Mouse (Mus musculus) limb, embryonic 14.5 days (tissue): ENCODE measurements at regions not wholly inside any gene's neighbourhood (a gene's known extent, or its start where the extent isn't known, plus 50 kb on each side); places are given as distances from the start of the nearest gene placed in this dataset.

ENCODE experiments used
- ATAC-seq: fragments of 200-750 bp; cut with Nextera tagmentation; 2 replicates; pipeline ENCODE4 v1.8.0; 2017; ENCODE audit warnings: low read depth, moderate number of reproducible peaks, moderate TSS enrichment; ENCODE audit not compliant: low FRiP score
- DNase-seq: peaks from one replicate; pipeline ENCODE4 v3.0.0-alpha.2; 2015; ENCODE audit warnings: low spot score
- H3K27ac ChIP-seq: fragments of 300-500 bp; sonication (generic); replicated peaks from 2 replicates; pipeline ENCODE4 v1.5.1; 2014; ENCODE audit warnings: low read depth, mild to moderate bottlenecking, low read length, moderate library complexity, mixed read lengths
- H3K27me3 ChIP-seq: fragments of 300-500 bp; sonication (generic); 2 replicates; pipeline ENCODE4 v1.6.1; 2014; ENCODE audit warnings: low read length, mixed read lengths; ENCODE audit not compliant: control insufficient read depth, insufficient read depth
- H3K36me3 ChIP-seq: fragments of 300-500 bp; sonication (generic); 2 replicates; pipeline ENCODE4 v1.6.1; 2014; ENCODE audit warnings: mild to moderate bottlenecking, low read length, moderate library complexity, mixed read lengths; ENCODE audit not compliant: control insufficient read depth, insufficient read depth
- H3K4me1 ChIP-seq: fragments of 300-500 bp; sonication (generic); 2 replicates; pipeline ENCODE4 v1.6.1; 2014; ENCODE audit warnings: antibody characterized with exemption, low read length, mixed read lengths; ENCODE audit not compliant: control insufficient read depth, insufficient read depth
- H3K4me2 ChIP-seq: fragments of 300-500 bp; sonication (generic); replicated peaks from 2 replicates; pipeline ENCODE4 v1.6.1; 2014; ENCODE audit warnings: low read depth, mild to moderate bottlenecking, low read length, moderate library complexity; ENCODE audit not compliant: severe bottlenecking
- H3K4me3 ChIP-seq: fragments of 300-500 bp; sonication (generic); replicated peaks from 2 replicates; pipeline ENCODE4 v1.5.1; 2014; ENCODE audit warnings: low read length
- H3K9ac ChIP-seq: fragments of 300-500 bp; sonication (generic); 2 replicates; pipeline ENCODE4 v1.6.1; 2014; ENCODE audit warnings: mild to moderate bottlenecking, low read depth, low read length, moderate library complexity; ENCODE audit not compliant: severe bottlenecking
- H3K9me3 ChIP-seq: fragments of 300-500 bp; sonication (generic); 2 replicates; pipeline ENCODE4 v1.6.1; 2016; ENCODE audit warnings: low read length; ENCODE audit not compliant: control insufficient read depth
- POLR2A ChIP-seq: fragments of 200-500 bp; IDR thresholded peaks from 2 replicates; pipeline ENCODE4 v1.8.0; 2012; ENCODE audit warnings: inconsistent platforms, mild to moderate bottlenecking, moderate library complexity, borderline replicate concordance; ENCODE audit not compliant: insufficient read depth, insufficient read length; ENCODE audit errors: extremely low read depth
- WGBS: fragments of 180-500 bp; shearing (Covaris S2); extraction: QIAGEN DNeasy Blood & Tissue Kit; methylation state at CpG from one replicate; pipeline ENCODE4 v1.1.7; 2014; 5-methylcytosine and 5-hydroxymethylcytosine counted together

GRCm38 (mm10) chr10:125725077-125725680 lies 240.8 kb upstream of the Lrig3 start:
- no peak for TF ChIP-seq POLR2A
- Histone ChIP-seq H3K9me3 (no peaks in the 10 kb centered on the region), H3K27ac (no peak overlapping the region), H3K27me3 (no peaks in the 10 kb centered on the region), H3K4me1 (peaks cover 4% of the 10 kb centered on the region; the same call in 1 of the 2 replicates), H3K36me3 (no peaks in the 10 kb centered on the region), H3K4me2 (no peak overlapping the region; the same call in 1 of the 2 replicates), H3K9ac (no peak overlapping the region), H3K4me3 (no peak overlapping the region)
- DNase-seq (peak; percentile 78), ATAC-seq (peak; percentile 62)
- WGBS: 28% methylated on average over 18 of the region's 18 CpGs

DNA sequence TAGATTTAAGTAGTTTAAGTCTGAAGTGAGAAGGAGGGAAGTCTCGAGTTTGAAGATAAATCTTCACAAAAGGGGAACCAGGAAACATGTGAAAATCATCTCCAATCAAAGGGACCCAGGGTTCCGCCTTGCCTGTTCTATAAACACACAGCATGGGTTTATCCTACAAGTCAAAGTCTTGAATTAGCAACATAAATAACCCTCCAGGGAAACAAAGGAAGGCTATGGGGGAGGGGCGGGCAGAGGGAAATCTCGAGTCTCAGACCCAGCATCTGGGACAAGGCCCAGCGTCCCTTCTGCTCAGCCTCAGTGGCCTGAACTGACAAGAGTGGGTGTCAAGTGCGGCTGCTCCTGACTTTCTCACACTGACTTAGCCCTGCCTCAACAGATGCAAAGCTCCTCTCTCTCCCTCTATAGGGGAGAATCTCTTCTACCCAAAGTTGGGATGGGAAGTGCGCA lies 240.3 kb upstream of the Lrig3 start:
- Histone ChIP-seq H3K27ac (no peak overlapping the region), H3K4me3 (no peak overlapping the region), H3K9ac (no peak overlapping the region), H3K36me3 (no peaks in the 10 kb centered on the region), H3K27me3 (no peaks in the 10 kb centered on the region), H3K9me3 (no peaks in the 10 kb centered on the region), H3K4me1 (peaks cover 4% of the 10 kb centered on the region; the same call in 1 of the 2 replicates), H3K4me2 (no peak overlapping the region; the same call in 1 of the 2 replicates)
- WGBS: 24% methylated on average over 7 of the region's 7 CpGs
- peak; percentile 28 for DNase-seq
- ATAC-seq: no peak
- no peak for TF ChIP-seq POLR2A

DNA sequence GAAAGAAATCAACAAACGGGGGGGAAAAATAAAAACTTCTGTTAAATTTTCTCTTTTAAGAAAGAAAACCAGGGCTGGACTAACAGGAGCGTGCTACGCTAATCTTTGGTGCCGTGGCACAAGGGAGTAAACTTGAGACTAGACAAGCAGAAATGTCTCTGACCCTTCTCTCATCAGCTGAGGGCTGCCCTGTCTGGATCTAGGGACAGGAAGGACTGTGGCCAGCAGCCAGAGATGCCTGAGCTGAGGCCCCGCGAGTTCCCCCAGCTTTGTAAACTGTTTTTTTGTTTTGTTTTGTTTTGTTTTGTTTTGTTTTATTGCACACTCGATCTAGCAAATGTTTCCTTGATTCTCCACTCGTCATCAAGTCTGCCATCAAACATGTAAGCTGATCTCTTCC lies 239.4 kb upstream of the Lrig3 start:
- H3K4me1 ChIP-seq: peaks cover 4% of the 10 kb centered on the region; the same call in 1 of the 2 replicates
- H3K9ac ChIP-seq: no peak overlapping the region
- DNase-seq (no peak), ATAC-seq (no peak)
- no peaks in the 10 kb centered on the region for H3K9me3 ChIP-seq
- H3K4me2 ChIP-seq: no peak overlapping the region
- 51% methylated on average over 8 of the region's 8 CpGs for WGBS
- no peaks in the 10 kb centered on the region for H3K36me3 ChIP-seq
- no peak for TF ChIP-seq POLR2A
- H3K27me3 ChIP-seq: no peaks in the 10 kb centered on the region
- H3K27ac ChIP-seq: no peak overlapping the region
- no peak overlapping the region for H3K4me3 ChIP-seq

GRCm38 (mm10) chr10:125735744-125736494 lies 230.0 kb upstream of the Lrig3 start:
- no peak for DNase-seq
- no peak for TF ChIP-seq POLR2A
- ATAC-seq: no peak
- 39% methylated on average over 4 of the region's 4 CpGs for WGBS
- H3K27me3 ChIP-seq: no peaks in the 10 kb centered on the region
- no peak overlapping the region for H3K4me3 ChIP-seq
- H3K27ac ChIP-seq: no peak overlapping the region
- no peaks in the 10 kb centered on the region for H3K4me1 ChIP-seq
- H3K9ac ChIP-seq: no peak overlapping the region
- no peaks in the 10 kb centered on the region for H3K9me3 ChIP-seq
- H3K4me2 ChIP-seq: no peak overlapping the region
- H3K36me3 ChIP-seq: no peaks in the 10 kb centered on the region

DNA sequence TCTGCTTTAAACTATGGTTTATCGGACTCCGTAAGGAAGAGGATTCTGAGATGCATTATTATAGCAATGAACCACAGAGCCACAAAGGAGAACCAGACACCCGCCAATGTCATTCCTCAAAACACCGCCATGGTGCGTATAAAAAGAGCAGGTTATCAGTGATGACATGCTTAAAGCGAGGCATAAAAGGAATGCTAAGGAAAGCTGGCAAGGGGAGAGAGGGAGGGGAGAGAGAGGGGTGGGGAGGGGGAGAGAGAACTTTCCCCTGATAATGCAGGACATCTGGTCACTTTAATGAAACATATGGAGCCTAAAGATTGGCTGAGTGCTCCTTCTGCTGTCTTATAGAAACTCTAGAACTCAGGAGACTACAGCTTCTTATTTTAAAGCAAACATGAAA lies 222.8 kb upstream of the Lrig3 start:
- H3K27ac ChIP-seq: no peak overlapping the region

More for the DNA sequence above, 222.8 kb upstream of the Lrig3 start:
- Histone ChIP-seq H3K4me3 (no peak overlapping the region), H3K9me3 (no peaks in the 10 kb centered on the region), H3K4me1 (peaks cover 14% of the 10 kb centered on the region), H3K36me3 (no peaks in the 10 kb centered on the region), H3K27me3 (no peaks in the 10 kb centered on the region), H3K9ac (no peak overlapping the region), H3K4me2 (no peak overlapping the region)
- ATAC-seq (no peak), DNase-seq (peak; percentile 45)
- TF ChIP-seq POLR2A: no peak
- WGBS: 42% methylated on average over 6 of the region's 6 CpGs
